Mouse (Mus musculus) intestine, embryonic 14.5 days (tissue): ENCODE results near the gene Trip11. TPM values are rescaled to one million over a fixed set of nuclear protein-coding genes. Genes with fewer than 3 reads are reported as not detected.
A peak's percentile ranks its signal among the peaks of the same experiment; 100 is the strongest.

Source experiments
- ATAC-seq: fragments of 200-750 bp; cut with Nextera tagmentation; replicated peaks from 2 replicates; pipeline ENCODE4 v1.8.0; 2017; ENCODE audit warnings: low read depth, moderate number of reproducible peaks, moderate TSS enrichment, moderate library complexity; ENCODE audit not compliant: low FRiP score, low TSS enrichment
- DNase-seq: peaks from one replicate; pipeline ENCODE4 v3.0.0-alpha.2; 2018; ENCODE audit warnings: low spot score
- H3K27ac ChIP-seq: fragments of 300-500 bp; sonication (generic); 2 replicates; pipeline ENCODE4 v1.5.1; 2014; ENCODE audit warnings: low read depth, mild to moderate bottlenecking, control low read depth
- H3K27me3 ChIP-seq: fragments of 300-500 bp; sonication (generic); replicated peaks from 2 replicates; pipeline ENCODE4 v1.6.1; 2014; ENCODE audit warnings: low read length, control low read depth; ENCODE audit not compliant: control insufficient read depth, insufficient read depth
- H3K36me3 ChIP-seq: fragments of 300-500 bp; sonication (generic); 2 replicates; pipeline ENCODE4 v1.6.1; 2014; ENCODE audit warnings: low read length, control low read depth; ENCODE audit not compliant: control insufficient read depth, insufficient read depth
- H3K4me1 ChIP-seq: fragments of 300-500 bp; sonication (generic); replicated peaks from 2 replicates; pipeline ENCODE4 v1.6.1; 2014; ENCODE audit warnings: low read length, control low read depth, mixed read lengths; ENCODE audit not compliant: control insufficient read depth, insufficient read depth
- H3K4me2 ChIP-seq: fragments of 300-500 bp; sonication (generic); 2 replicates; pipeline ENCODE4 v1.6.1; 2014; ENCODE audit warnings: low read length
- H3K4me3 ChIP-seq: fragments of 300-500 bp; sonication (generic); 2 replicates; pipeline ENCODE4 v1.5.1; 2014; ENCODE audit warnings: low read depth, low read length, control low read depth, mixed read lengths
- H3K9ac ChIP-seq: fragments of 300-500 bp; sonication (generic); 2 replicates; pipeline ENCODE4 v1.6.1; 2014; ENCODE audit warnings: mild to moderate bottlenecking, low read length
- H3K9me3 ChIP-seq: fragments of 300-500 bp; sonication (generic); 2 replicates; pipeline ENCODE4 v1.6.1; 2016; ENCODE audit warnings: low read length, control low read depth; ENCODE audit not compliant: control insufficient read depth
- WGBS: fragments of 180-500 bp; shearing (Covaris S2); extraction: QIAGEN DNeasy Blood & Tissue Kit; methylation state at CpG from one replicate; pipeline ENCODE4 v1.1.7; 2014; 5-methylcytosine and 5-hydroxymethylcytosine counted together
- polyA plus RNA-seq: library from polyadenylated mRNA; unstranded; fragments of >200 nt; fragmentation: Nextera tagmentation; extraction: Ambion mirVana; gene quantifications from 2 replicates; pipeline ENCODE4 v1.2.1, GENCODE M21; 2014

The Trip11 gene
- polyA plus RNA-seq, 1 experiment from 2014 or later: 26.8 TPM

- Histone ChIP-seq H3K27ac (no peak overlapping the region), H3K27me3 (no peaks in the 10 kb centered on the region), H3K36me3 (no peaks in the 10 kb centered on the region), H3K4me3 (no peak overlapping the region), H3K9ac (no peak overlapping the region), H3K4me2 (no peak overlapping the region), H3K4me1 (no peaks in the 10 kb centered on the region), H3K9me3 (no peaks in the 10 kb centered on the region)
- ATAC-seq: no peak
- DNase-seq: no peak
- 75% methylated on average over 7 of the region's 7 CpGs for WGBS
These were observed 61.1 kb downstream of the Trip11 start for GRCm38 (mm10) chr12:101851846-101852564.

GRCm38 (mm10) chr12:101851314-101851713 lies 61.8 kb downstream of the Trip11 start:
- H3K4me3 ChIP-seq: no peak overlapping the region
- DNase-seq: no peak
- H3K4me1 ChIP-seq: no peaks in the 10 kb centered on the region
- H3K27me3 ChIP-seq: no peaks in the 10 kb centered on the region
- no peak overlapping the region for H3K27ac ChIP-seq
- H3K4me2 ChIP-seq: no peak overlapping the region
- ATAC-seq: no peak
- 59% methylated on average over 9 of the region's 9 CpGs for WGBS
- H3K9ac ChIP-seq: no peak overlapping the region
- H3K9me3 ChIP-seq: no peaks in the 10 kb centered on the region
- peaks cover 2% of the 10 kb centered on the region; the same call in 1 of the 2 replicates for H3K36me3 ChIP-seq

- DNase-seq: peak; percentile 33
- Histone ChIP-seq H3K4me2 (no peak overlapping the region), H3K4me3 (no peak overlapping the region), H3K4me1 (no peaks in the 10 kb centered on the region), H3K9ac (no peak overlapping the region), H3K9me3 (no peaks in the 10 kb centered on the region), H3K27ac (no peak overlapping the region), H3K36me3 (peaks cover 43% of the 10 kb centered on the region), H3K27me3 (no peaks in the 10 kb centered on the region)
- no peak for ATAC-seq
- 92% methylated on average over 10 of the region's 10 CpGs for WGBS
These were observed 76.4 kb downstream of the Trip11 start for GRCm38 (mm10) chr12:101836546-101837274.

GRCm38 (mm10) chr12:101834715-101835114 lies 78.4 kb downstream of the Trip11 start:
- Histone ChIP-seq H3K9ac (no peak overlapping the region), H3K4me3 (no peak overlapping the region), H3K36me3 (peaks cover 43% of the 10 kb centered on the region), H3K27ac (no peak overlapping the region), H3K27me3 (no peaks in the 10 kb centered on the region), H3K4me2 (no peak overlapping the region), H3K9me3 (no peaks in the 10 kb centered on the region), H3K4me1 (no peaks in the 10 kb centered on the region)
- WGBS: 88% methylated on average over 4 of the region's 4 CpGs
- DNase-seq (no peak), ATAC-seq (no peak)

- WGBS: 80% methylated on average over 8 of the region's 8 CpGs
- Histone ChIP-seq H3K27ac (no peak overlapping the region), H3K4me1 (no peaks in the 10 kb centered on the region), H3K9ac (no peak overlapping the region), H3K36me3 (peaks cover 39% of the 10 kb centered on the region), H3K4me2 (no peak overlapping the region), H3K9me3 (no peaks in the 10 kb centered on the region), H3K27me3 (no peaks in the 10 kb centered on the region), H3K4me3 (no peak overlapping the region)
- ATAC-seq: no peak
- no peak for DNase-seq
These were observed 79.3 kb downstream of the Trip11 start for GRCm38 (mm10) chr12:101833776-101834175.

- 81% methylated on average over 6 of the region's 6 CpGs for WGBS
- DNase-seq (no peak), ATAC-seq (no peak)
- Histone ChIP-seq H3K27ac (no peak overlapping the region), H3K9me3 (no peaks in the 10 kb centered on the region), H3K27me3 (no peaks in the 10 kb centered on the region), H3K4me3 (no peak overlapping the region), H3K4me1 (no peaks in the 10 kb centered on the region), H3K36me3 (peaks cover 33% of the 10 kb centered on the region), H3K4me2 (no peak overlapping the region), H3K9ac (no peak overlapping the region)
These were observed 80.0 kb downstream of the Trip11 start for GRCm38 (mm10) chr12:101833115-101833506.

GRCm38 (mm10) chr12:101832179-101833114 lies 80.6 kb downstream of the Trip11 start:
- no peak overlapping the region for H3K4me2 ChIP-seq
- no peak for ATAC-seq
- no peaks in the 10 kb centered on the region for H3K27me3 ChIP-seq
- no peak overlapping the region for H3K9ac ChIP-seq
- no peaks in the 10 kb centered on the region for H3K9me3 ChIP-seq
- WGBS: 57% methylated on average over 7 of the region's 7 CpGs
- H3K4me1 ChIP-seq: no peaks in the 10 kb centered on the region
- DNase-seq: no peak
- no peak overlapping the region for H3K4me3 ChIP-seq
- peaks cover 27% of the 10 kb centered on the region for H3K36me3 ChIP-seq
- no peak overlapping the region for H3K27ac ChIP-seq

- H3K9ac ChIP-seq: no peak overlapping the region
- ATAC-seq (no peak), DNase-seq (no peak)
- WGBS: 68% methylated on average over 4 of the region's 4 CpGs
- H3K36me3 ChIP-seq: peaks cover 18% of the 10 kb centered on the region
- H3K27ac ChIP-seq: peak overlapping the region; percentile 27; the same call in 1 of the 2 replicates
- H3K27me3 ChIP-seq: no peaks in the 10 kb centered on the region
- H3K9me3 ChIP-seq: no peaks in the 10 kb centered on the region
- no peaks in the 10 kb centered on the region for H3K4me1 ChIP-seq
- H3K4me3 ChIP-seq: no peak overlapping the region
- H3K4me2 ChIP-seq: no peak overlapping the region
These were observed 81.8 kb downstream of the Trip11 start for GRCm38 (mm10) chr12:101831221-101831620.
